Mouse (Mus musculus) liver, embryonic 14 days (tissue): Measurements from ENCODE around the gene Atp8b4. TPM values are rescaled to one million over a fixed set of nuclear protein-coding genes. Genes with fewer than 3 reads are reported as not detected.

Experiments
- polyA plus RNA-seq: library from polyadenylated mRNA; depleted of rRNA; stranded (reverse); fragments of >200 nt; gene quantifications from 2 replicates; pipeline ENCODE4 v1.2.3, GENCODE M21; 2012; rRNA removed

The Atp8b4 gene
- 2.9 and 4.2 TPM in 2 replicates for polyA plus RNA-seq

DNA sequence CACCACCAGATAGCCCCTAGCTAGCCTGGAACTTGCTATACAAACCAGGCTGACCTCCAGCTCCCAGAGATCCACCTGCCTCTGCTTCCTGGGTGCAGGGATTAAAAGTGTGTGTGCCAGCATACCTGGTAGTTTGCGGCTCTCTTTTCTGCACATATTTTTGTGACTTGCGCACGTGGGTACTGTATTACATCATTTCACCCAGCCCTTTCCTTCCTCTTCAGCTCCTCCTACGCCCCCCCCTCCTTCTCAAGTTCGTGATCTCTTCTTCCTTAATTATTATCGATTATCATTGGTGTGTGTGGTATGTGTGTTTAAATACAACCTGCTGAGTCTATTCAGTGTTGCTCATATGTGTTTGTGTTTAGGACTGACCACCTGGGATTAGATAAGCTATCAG, at the start of gene Atp8b4:
TSS of gene Atp8b4 (minus strand) at position 154 of the 400 bp plus-strand sequence.

Other genes with a start within 250 kb of the Atp8b4 start
- gene Slc27a2, start 51.7 kb upstream of the Atp8b4 start, polyA plus RNA-seq, result 41.3 and 44.2 TPM in 2 replicates
- gene Hdc, start 118.6 kb upstream of the Atp8b4 start, polyA plus RNA-seq, result 3.3 and 4.7 TPM in 2 replicates
- 9.0 and 10.3 TPM in 2 replicates for gene Gabpb1, start 175.7 kb upstream of the Atp8b4 start, polyA plus RNA-seq
- gene Usp8, start 206.7 kb upstream of the Atp8b4 start, polyA plus RNA-seq, result 12.6 and 13.8 TPM in 2 replicates